Mouse (Mus musculus) ES-E14 (cell line): ENCODE measurements around the gene Antxrl. TPM values are rescaled to one million over a fixed set of nuclear protein-coding genes. Genes with fewer than 3 reads are reported as not detected.

Source experiments
- DNase-seq: peaks from one replicate; pipeline ENCODE4 v3.0.0-alpha.2; 2013; ENCODE audit warnings: low read depth, low spot score
- H3K27ac ChIP-seq: 2 replicates; pipeline ENCODE4 v1.5.1; 2012; ENCODE audit warnings: low read depth, mild to moderate bottlenecking, low read length, moderate library complexity, mixed read lengths; ENCODE audit not compliant: poor library complexity, insufficient read depth, severe bottlenecking
- H3K36me3 ChIP-seq: 2 replicates; pipeline ENCODE4 v1.6.1; 2012; ENCODE audit warnings: mild to moderate bottlenecking, low read length, moderate library complexity, mixed read lengths; ENCODE audit not compliant: control insufficient read depth, poor library complexity, insufficient read depth, severe bottlenecking
- H3K4me1 ChIP-seq, 2 experiments: fragments of 150-350 bp in 1 of 2; sonication (generic) in 1 of 2; 2 replicates each; pipeline ENCODE4 v1.6.1; 2012; ENCODE audit warnings: low read length in 2 of 2, mild to moderate bottlenecking in 1 of 2, mixed read lengths in 1 of 2; ENCODE audit not compliant: control insufficient read depth in 2 of 2, insufficient read depth in 2 of 2, poor library complexity in 1 of 2
- H3K4me3 ChIP-seq, 2 experiments: fragments of 150-350 bp in 1 of 2; sonication (generic) in 1 of 2; 2 replicates each; pipeline ENCODE4 v1.5.1; 2012; ENCODE audit warnings: low read length in 2 of 2, low read depth in 1 of 2, mild to moderate bottlenecking in 1 of 2, mixed read lengths in 1 of 2; ENCODE audit not compliant: insufficient read depth in 1 of 2, poor library complexity in 1 of 2, severe bottlenecking in 1 of 2
- H3K9ac ChIP-seq: 2 replicates; pipeline ENCODE4 v1.6.1; 2012; ENCODE audit warnings: low read depth, mild to moderate bottlenecking, low read length, mixed read lengths; ENCODE audit not compliant: poor library complexity, insufficient read depth, severe bottlenecking
- H3K9me3 ChIP-seq: fragments of 150-350 bp; sonication (generic); 2 replicates; pipeline ENCODE4 v1.6.1; 2012; ENCODE audit warnings: low read depth, mild to moderate bottlenecking, low read length; ENCODE audit not compliant: control insufficient read depth, insufficient read depth
- CHD2 ChIP-seq: IDR thresholded peaks from 2 replicates; pipeline ENCODE4 v1.6.1; 2014; ENCODE audit warnings: mild to moderate bottlenecking, low read depth, low read length, inconsistent platforms
- HCFC1 ChIP-seq: IDR thresholded peaks from 2 replicates; pipeline ENCODE4 v1.6.1; 2012; ENCODE audit warnings: low read length, inconsistent platforms, borderline replicate concordance; ENCODE audit not compliant: insufficient read depth
- MAFK ChIP-seq: IDR thresholded peaks from 2 replicates; pipeline ENCODE4 v1.6.1; 2014; ENCODE audit warnings: mild to moderate bottlenecking, low read depth, low read length, inconsistent platforms; ENCODE audit not compliant: insufficient read depth
- ZC3H11A ChIP-seq: IDR thresholded peaks from 2 replicates; pipeline ENCODE4 v1.6.1; 2012; ENCODE audit warnings: low read depth, mild to moderate bottlenecking, inconsistent platforms, low read length, borderline replicate concordance
- ZNF384 ChIP-seq: IDR thresholded peaks from 2 replicates; pipeline ENCODE4 v1.6.1; 2012; ENCODE audit warnings: low read depth, low read length, inconsistent platforms
- in situ Hi-C, 2 experiments: fragments of 600-800 bp; cut with MboI; formaldehyde crosslinking; loops; one replicate each; pipeline ENCODE4 v1.15.1; 2025; ENCODE audit warnings: low sequenced_read_pairs in 2 of 2, inconsistent platforms in 1 of 2; ENCODE audit not compliant: unreplicated experiment in 2 of 2
- total RNA-seq: library from RNA; depleted of rRNA; stranded (reverse); fragments of 300-350 nt; gene quantifications from 2 replicates; pipeline ENCODE4 v1.2.3, GENCODE M21; 2012

Gene Antxrl
- total RNA-seq, 1 experiment: not detected

DNA sequence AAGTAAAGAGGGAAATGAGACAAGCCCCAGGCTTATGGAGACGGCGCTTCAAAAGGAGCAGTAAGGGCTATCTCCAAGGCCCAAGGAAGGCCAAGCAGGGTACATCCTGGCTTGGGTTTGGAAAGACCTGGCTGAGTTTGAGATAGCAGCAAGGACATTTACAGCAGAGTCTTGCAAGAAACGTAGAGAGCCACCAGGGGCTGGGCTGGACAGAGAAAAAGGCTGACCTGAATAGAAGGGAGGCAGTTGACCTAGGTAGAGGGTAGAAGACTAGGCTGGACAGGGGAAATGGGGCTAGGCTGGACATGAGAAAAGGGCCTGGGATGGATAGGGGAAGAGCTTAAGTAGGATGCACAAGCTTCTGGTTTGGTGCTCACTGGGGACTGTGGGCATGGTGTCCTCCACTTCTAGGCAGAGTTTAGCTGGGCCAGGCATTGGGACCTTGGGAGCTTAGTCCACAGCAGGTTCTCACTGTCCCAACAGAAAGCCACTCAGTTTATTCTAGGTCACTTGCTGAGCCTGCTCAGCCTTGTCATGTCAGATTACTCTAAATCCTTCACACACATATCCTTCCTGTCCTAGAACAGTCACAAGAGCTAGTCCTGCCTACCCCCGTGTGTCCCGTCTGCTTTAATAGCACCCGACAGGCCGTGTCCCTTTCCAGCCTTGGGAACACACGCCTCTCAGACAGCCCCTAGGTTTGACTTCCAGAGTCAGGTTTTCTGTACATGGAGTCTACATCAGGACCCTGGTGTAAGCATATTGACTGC lies 18.5 kb upstream of the Antxrl start:
- no peaks in the 10 kb centered on the region for H3K4me1 ChIP-seq
- TF ChIP-seq ZNF384 (no peak), ZC3H11A (no peak), CHD2 (no peak), MAFK (no peak), HCFC1 (no peak)
- no peak overlapping the region for H3K4me3 ChIP-seq
- no peak for DNase-seq
- H3K9ac ChIP-seq: no peak overlapping the region
- in situ Hi-C loops: no loop called here
- no peak overlapping the region for H3K27ac ChIP-seq
- no peaks in the 10 kb centered on the region for H3K9me3 ChIP-seq
- H3K36me3 ChIP-seq: no peaks in the 10 kb centered on the region

DNA sequence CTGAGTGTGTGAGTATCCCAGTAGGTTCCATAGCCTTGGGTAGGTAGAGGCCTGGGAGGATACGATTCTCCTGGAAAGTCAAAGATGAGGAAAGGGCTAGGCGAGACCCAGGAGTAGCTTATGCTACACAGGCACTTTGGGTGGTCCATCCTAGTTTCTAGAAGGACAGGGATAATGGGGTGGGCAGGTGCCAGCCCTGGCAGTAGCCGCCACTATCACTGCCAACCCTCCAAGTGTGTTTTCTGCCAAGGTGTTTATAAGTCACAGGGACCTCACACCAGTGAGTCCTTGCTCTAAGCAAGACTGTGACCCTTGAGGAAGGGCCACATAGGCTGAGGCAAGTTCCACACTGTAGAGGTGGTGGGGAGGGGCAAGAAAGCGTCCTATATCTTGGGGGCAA lies 11.3 kb upstream of the Antxrl start:
- in situ Hi-C loops: no loop called here
- Histone ChIP-seq H3K27ac (no peak overlapping the region), H3K9me3 (no peaks in the 10 kb centered on the region), H3K36me3 (no peaks in the 10 kb centered on the region), H3K4me3 (no peak overlapping the region), H3K4me1 (no peaks in the 10 kb centered on the region), H3K9ac (no peak overlapping the region)
- TF ChIP-seq HCFC1 (no peak), MAFK (no peak), CHD2 (no peak), ZC3H11A (no peak), ZNF384 (no peak)
- DNase-seq: no peak

DNA sequence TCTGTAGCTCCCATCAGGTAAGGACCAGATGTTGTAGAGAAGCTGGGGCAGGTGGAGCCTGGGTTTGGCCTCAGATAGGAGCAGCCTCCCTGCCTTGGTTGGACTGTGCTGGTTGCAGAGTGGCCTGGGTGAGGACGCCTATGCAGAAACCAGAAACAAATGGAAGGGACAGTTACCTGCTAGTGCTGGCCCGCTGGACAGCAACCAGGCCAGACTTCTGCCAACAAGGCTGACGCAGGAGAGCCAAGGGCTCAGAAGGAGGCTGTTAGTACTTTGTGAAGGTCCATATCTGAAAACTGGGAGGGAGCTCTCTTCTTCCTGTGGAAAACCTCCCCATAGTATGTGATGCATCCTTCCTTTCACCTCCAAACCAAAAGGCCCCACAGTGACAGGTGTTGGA lies 9.2 kb upstream of the Antxrl start:
- Histone ChIP-seq H3K9ac (no peak overlapping the region), H3K27ac (no peak overlapping the region), H3K4me3 (no peak overlapping the region), H3K36me3 (no peaks in the 10 kb centered on the region), H3K4me1 (no peaks in the 10 kb centered on the region), H3K9me3 (no peaks in the 10 kb centered on the region)
- TF ChIP-seq ZNF384 (no peak), HCFC1 (no peak), MAFK (no peak), CHD2 (no peak)
- no peak for DNase-seq
- in situ Hi-C loops: no loop called here

DNA sequence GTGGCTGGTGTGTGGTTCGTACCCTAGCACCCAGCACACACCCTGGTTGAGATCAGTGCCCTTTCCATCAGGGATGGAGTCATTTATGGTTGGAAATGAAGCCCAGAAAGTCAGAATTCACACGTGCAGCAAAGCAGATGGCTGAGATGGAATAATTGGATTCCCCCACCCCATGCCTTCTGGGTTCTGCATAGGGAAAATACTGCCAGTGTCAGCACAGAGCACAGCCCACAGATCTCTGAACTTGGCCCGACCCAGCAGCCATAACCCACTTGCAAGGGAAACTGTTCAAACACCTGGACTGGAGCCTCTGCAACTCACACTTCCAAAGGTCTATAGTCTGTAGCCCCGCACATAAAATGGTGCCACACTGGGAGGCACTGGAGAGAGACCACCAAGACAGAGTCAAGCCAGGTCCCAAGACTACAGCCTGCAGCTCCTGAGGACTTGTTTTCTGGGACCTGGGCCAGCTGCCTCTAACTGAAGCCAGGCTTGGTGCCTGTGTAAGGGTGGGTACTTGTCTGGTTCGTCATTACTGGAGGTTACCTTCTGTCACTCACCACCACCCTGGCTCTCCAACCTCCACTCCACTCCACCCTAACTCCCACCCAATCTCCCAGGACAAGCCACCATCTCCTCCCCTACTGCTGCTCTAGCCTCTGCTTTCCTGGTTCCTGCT lies 2.3 kb upstream of the Antxrl start:
- DNase-seq: no peak
- Histone ChIP-seq H3K4me1 (no peaks in the 10 kb centered on the region), H3K36me3 (no peaks in the 10 kb centered on the region), H3K9ac (no peak overlapping the region), H3K4me3 (no peak overlapping the region), H3K9me3 (no peaks in the 10 kb centered on the region), H3K27ac (no peak overlapping the region)
- in situ Hi-C loops: loop anchor here in 1 of 2 experiments (10.0 kb wide), 1 partner anchor 55 kb away; no protein-coding TSS in a partner anchor
- TF ChIP-seq MAFK (no peak), ZNF384 (no peak), ZC3H11A (no peak), HCFC1 (no peak), CHD2 (no peak)
